Mouse (Mus musculus): ENCODE results near the gene Mfge8.
A peak's percentile ranks its signal among the peaks of the same experiment; 100 is the strongest.

Mfge8 gene

DNA sequence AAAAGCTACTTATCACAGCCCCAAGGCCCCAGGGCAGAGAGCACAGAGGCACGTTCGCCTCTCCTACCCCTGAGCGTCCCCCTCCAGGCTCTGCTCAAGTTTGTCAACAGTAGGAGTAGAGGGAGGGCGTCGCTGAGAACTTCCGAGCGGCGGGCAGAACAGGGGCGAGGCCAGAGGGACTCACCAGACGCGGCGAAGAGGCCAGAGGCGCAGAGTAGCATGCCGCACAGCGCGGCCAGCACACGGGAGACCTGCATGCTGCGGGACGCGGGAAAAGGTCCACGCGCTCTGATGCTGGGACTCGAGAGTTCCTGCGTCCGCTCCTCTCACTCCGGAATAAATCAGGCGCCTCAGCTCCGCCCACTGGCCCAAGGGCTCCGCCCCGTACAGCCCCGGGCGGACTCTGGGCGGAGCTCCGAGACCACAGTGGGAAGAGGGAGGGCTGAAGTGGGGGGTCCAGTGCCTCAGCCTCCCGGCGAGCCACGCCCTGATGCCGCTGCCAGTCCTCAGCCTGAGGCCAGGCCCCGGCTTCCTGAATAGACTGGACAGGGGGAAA, at the start of gene Mfge8:
TSS of gene Mfge8 (minus strand) at position 350 of the 556 bp plus-strand sequence.
- DNase-seq, result peak; percentile 100

DNA sequence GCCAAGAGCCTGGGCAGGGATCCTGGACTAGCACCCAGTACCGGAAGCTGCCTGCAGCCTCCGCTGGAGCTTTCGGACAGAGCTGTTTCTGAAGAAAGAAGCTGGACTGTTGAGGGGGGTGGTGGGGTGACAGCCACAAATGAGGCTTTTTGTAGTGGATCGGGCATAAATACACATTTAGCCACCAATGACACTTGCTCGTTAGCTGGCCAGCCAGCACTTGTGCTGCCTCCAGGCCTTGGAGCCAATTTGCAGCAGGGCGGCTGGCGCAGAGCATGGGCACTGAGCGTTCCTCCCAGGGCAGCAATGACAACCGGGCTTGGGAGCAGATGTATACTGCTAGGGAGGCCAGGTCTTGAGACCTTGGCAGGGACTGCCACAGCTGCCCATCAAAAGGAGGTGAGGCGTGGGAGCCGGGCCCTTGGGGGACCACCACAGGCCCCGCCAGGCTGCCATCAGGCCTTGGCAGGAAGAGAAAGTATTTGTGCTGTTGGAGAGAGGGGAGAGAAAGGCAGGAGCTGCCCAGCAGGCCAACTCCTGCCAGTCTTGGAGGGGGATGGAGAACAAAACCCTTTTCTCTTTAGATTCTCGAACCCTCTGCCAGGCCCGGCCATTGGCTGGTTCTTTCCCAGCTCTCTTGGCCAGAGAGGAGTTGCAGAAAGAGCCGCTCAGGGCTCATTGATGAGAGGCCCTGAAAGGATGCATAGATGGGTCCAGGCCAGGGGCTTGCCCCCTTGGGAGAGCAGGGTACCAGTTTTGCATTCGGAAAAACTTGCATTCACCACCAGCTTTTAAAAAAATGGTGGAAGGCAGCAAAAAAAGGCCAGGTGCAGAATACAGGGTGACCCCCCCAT, 45.9 kb upstream of the Mfge8 start:
- DNase-seq, result peak; percentile 92

DNA sequence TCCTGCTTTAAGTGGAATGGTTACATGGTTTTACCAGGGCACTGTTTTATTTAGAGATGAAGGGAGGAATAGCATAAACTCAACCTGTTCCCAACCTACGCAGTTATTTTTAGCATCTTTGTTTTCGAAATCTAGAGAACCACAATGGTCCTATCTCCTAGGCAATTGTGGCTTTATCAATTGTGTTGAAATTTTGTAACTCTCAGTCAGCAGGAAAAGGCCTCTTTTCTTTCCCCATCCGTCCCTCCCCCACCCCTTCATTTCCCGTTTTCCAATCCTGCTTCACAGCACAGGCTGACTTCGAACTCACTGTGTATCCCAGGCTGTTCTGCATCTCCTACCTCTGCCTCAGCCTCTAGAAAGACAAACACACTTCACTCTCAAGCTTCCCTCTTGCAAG, 45.1 kb upstream of the Mfge8 start:
- DNase-seq, result no peak

DNA sequence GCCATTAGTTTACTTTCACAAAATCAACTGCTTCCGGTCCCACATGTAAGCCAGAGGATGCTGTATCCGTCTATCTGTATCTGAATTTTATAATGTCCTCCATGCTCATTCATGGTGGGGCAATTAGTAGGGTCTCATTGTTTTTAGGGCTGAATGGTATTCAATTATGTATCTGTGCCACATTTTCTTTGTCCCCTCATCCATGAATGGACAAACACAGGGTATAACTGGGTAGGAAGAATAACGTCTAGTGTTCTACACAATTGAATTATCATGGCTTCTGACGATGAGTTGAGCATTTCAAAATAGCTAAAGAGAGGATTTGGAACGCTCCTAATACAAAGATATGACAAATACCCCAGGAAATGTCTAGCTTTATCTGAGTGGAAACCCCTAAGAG, 42.6 kb upstream of the Mfge8 start:
- DNase-seq, result no peak

DNA sequence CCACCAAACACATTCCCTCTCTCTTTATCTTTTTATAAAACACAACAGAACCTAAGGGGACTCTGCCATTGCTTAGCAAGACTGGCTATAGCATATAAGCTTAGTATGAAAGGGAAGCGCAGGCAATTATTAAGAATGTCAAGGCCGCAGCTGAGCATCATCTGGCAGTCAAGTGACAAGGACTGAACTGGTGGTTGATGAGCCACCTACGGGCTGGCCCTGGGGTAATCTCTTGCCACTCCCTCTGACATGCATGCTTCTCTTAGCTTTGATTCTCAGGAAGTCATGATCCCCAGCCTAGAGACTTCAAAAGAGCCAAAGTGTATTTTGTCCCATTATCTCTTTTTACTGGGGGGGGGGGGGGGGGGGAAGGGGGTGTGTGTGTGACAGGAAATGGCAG, 41.7 kb upstream of the Mfge8 start:
- DNase-seq, result no peak

DNA sequence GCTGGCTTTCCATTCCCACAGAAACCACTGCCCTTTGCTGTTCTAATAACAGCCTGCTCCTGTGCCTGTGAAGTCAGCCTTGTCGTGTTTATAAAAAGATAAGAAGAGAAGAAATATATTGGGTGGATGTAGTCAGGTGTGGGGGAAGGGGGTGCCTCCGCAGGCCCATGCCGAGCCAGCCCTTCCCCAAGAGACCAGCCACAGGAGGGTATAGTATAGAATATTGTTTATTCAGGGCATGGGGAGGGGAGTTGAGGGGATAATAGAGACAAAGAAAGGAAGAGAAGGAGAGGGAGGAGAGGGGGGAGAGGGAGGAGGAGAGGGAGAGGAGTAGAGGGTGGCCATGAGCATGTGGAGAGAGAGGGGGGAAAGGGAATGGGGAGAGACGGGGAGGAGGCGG, 40.4 kb upstream of the Mfge8 start:
- DNase-seq, result no peak

DNA sequence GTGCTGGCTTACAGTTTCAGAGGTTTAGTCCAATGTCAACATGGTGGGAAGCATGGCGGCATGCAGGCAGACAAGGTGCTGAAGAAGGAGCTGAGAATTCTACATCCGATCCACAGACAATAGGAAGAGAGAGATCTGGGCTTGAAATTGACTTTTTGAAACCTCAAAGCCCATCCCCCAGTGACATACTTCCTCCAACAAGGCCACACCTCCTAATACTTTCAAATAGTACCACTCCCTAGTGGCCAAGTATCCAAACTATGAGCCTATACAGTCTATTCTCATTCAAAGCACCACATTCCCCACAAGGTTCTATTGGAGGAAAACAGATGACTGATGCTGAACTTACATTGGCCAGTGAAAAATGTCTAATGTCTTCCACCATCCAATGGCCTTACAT, 38.7 kb upstream of the Mfge8 start:
- DNase-seq, result no peak

DNA sequence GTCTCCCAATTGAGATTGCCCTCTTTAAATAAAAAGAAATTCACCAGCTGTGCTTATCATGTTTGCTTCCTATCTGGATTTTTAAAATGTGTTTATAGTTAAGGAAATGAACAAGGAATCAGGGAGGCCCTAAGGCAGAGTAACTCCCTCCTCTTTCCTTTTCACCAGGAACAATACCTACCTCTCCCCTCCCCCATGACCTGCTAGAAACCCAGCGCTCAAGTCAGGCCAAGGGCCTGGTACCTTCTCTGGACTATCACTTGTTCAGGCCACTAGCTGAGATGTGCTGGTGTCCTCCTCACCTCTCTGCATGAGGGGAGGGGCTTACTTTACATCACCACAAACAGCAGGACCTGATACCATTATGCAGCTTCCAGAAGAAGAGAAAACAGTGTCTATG, 34.6 kb upstream of the Mfge8 start:
- no peak for DNase-seq

DNA sequence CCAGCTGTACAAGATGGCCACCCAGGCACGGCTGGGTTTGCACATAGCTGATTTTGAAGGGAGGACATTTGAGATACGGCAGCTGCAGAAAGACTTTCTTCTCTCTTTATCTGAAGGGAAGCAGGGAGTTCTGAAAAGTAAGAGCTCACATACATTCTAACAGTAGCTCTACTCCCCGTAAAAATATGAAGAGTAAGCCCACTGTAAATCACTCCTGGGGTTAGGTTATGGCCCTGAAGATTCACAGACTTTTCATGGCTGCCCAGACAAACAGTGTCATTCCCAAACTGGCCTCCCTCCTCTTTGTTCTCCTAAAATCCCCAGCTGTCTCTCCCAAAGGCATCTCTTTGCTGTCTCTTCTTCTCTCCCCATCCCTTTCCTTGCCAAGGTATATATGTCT, 24.9 kb upstream of the Mfge8 start:
- DNase-seq, result no peak

DNA sequence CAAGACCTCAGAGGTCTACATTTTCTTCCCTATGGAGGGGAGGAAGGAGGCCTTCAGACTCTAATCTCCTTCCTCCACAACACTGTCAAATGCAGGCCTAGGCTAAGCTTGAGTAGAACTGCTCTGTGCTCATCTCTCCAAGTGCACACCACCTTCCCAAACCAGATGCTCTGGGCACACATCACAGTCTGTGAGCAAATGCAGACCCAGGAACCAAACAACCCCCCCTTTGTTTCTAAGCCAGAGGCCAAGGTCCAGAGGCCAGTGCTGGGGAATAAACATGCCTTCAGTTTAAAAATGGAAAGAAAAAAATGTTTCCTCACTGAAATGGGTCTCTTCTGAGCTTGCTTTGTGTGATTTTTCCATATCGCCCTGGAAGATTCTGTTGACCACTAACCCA, 22.9 kb upstream of the Mfge8 start:
- DNase-seq, result no peak

DNA sequence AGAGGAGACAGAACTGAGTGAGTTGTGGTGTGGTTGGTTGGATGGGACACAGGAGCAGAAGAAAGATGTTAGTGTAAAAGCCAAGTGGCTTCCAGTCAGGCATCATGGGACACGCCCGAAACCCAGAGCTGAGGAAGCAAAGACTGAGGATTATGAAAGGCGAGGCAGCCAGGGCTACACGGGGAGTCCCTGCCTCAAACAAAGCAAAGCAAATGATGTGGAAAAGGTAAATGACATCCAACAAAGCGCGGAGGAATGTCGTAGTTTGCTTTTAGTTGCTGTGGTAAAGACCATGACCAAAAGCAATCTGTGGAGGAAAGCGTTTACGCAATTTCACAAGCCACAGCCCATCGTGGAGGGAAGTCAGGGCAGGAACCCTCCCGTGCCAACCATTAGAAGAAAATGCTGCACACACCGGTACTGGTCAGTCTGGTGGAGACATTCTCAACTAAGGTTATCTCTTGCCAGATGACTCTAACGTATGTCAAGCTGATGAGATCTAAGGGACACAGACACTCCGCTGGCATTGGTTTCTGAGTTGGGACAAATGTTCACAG, 18.2 kb upstream of the Mfge8 start:
- no peak for DNase-seq

DNA sequence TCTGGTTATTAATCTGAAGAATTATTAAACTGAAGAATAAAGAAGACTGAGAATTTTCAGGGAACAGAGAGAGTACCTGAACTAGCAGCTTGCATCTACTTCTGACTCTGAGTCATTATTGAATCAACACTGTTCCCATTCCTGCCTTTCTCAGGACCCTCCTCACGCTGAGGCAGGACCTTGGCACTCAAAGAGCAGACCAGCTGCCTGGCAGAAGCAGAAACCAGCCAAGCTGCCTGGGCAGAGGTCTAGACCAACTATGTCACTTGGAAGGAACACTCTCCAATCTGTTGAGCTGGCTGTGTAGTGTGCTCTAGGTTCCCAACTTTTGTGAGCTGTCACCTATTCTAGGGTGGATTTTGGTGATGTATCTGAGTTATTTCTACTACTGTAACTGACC, 10.5 kb upstream of the Mfge8 start:
- DNase-seq, result no peak

DNA sequence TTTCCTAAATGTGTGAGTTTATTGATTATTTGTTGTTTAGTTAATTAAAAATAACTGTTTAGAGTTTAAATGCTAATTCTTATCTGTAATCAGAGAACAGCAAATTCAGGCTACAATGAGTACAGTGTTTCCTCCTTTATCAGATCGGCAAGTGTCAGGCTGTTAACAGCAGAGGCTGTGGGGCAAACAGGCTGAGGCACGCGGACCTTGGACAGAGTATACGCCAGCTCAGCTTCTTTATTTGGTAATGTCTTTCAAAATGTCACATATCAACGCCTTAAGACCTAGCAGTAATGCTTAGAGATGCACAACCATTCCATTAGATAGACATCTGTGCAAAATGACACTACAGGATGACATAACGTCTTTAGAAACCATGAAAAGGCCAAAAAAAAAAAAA, 662 bp upstream of the Mfge8 start:
- DNase-seq, result peak; percentile 92

DNA sequence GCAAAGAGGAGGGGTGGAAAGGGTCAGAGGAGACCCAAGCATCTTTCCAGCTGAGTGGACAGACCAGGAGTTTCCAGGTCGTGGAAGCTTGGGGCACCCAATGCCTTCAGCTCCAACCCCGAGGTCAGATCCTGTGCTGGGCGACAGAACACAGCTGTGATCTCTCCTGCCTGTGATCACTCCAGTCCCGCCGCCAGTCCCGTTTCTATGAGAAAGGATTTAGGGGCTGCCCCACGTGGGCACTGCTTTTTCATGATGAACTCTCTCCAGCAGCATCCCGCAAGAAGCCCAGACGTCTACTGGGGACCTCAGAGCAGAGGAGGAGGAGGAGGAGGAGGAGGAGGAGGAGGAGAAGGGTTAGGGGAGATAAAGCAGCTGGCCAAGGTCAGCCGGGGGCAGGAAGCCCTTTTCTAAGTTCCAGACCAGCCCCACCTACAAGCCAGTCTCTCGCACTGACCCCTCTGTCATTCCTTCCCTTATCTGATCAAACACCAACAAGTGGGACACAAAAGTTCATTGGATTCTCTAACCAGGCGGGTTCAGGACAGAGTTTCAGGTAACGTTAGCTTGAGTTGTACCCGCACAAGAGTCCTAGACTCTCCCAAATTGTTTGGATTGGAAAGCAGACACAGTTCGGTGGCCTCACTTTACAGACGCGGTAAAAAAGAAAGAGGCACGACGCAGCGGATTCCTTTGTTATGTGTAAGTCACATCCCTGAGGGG, 768 bp downstream of the Mfge8 start:
- peak; percentile 94 for DNase-seq

DNA sequence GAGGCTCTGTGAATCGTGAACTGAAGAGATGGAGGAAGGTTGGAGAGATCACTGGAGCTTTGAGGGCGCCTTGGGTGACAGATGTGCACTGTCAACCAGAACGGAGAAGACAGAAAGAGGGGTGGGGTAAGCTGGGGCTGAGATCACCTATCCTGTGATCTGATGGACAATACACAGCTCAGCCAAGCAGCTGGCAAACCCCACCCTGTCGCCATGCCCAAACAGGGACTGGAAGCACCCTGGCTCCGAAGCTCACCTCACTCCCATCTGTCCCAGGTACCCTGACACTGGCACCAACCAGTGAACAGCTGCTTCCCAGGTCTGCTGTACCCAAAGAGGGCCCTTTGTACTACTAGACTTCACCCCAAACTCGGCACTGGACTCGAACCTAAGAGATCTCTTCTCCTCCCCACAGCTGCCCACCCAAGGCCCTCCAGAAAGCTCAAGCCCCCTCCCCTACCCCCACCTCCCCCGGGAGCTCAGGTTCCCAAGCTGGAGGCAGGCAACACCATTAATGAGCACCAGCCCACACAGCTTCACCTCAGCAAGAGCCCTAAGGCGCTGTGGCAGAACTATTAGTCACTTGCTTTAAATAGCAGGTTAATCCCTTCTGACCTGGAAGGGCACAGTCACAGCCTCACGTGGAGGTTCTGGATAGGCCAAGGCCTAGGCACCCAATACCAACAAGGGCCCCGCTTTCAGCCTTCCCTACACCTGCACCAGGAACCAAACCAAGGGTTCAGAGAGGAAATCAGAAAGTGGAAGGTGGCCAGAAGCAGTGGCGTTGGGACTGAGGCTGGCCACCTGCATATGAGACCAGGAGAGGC, 1.6 kb downstream of the Mfge8 start:
- DNase-seq, result peak; percentile 96

DNA sequence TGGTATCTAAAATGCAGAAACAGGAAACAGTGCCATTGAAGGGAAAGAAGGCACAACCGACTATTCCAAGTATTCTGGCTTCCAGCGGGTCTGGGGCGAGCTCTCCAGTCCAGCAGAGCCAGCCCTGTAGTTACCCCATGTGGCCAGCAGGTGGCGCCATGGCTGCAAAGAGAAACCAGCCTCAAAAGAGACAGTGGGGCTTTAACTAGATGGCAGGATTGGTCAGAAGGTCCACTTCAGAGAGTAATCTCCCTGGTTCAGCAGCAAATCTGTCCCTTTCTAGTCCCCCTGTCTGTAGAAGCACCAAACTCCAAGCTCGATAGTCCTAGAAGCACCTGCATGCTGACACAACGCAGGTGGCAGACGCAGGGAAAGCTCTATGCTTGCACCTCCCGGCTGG, 8.0 kb downstream of the Mfge8 start:
- peak; percentile 95 for DNase-seq

DNA sequence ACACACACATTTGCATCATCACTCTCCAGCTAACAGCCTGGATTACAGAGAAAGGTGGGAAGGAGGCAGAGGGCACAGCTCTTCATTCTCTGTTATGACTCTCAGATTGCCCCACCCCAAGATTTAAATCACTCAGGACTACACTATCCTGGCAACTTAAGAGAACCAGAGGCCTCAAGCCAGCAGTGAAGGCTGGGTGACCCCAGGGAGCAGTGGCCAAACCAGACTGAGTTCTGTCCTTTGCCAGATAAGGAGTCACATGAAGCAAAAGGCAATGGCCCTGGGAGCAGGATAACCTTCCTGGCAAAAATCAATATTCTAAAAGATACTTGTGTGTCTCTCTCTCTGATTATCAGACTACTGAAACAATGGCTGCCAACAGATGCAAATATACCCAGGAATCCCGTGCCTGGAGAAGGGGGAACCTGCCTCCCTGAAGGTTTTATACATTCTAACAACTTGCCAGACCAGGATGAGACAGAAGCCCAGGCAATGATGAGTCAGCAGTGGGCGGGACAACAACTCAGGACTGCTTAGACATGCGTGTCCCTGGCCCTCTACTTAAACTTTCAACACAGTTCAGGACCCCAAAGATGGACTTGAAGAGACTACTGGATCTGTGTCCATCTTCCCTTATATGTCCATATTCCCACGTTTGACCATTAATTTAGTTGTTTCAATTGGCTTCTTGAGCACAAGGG, 8.8 kb downstream of the Mfge8 start:
- DNase-seq, result no peak

DNA sequence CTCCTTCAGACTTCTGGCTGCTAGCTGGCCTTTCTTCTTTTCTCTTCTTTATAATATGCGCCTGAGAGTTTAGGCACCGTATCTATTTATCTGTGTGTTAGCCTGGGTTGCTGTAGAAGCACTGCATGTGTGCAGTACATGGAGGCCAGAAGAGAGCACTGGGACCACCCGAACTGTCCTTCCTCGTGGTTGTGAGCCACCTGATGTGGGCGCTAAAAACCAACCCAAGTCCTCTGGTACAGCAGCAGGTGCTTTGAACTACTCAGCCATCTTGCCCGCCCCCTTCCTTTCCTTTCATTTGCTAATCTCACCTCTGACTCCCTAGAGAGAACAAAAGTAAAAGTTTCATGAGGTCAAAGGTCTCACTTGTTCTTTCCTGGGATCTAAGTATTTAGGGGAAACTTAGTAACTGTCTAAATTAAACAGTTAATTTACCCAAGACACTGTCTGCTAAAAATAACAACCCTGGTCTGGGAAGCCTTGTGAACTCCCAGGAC, 9.5 kb downstream of the Mfge8 start:
- DNase-seq, result no peak

DNA sequence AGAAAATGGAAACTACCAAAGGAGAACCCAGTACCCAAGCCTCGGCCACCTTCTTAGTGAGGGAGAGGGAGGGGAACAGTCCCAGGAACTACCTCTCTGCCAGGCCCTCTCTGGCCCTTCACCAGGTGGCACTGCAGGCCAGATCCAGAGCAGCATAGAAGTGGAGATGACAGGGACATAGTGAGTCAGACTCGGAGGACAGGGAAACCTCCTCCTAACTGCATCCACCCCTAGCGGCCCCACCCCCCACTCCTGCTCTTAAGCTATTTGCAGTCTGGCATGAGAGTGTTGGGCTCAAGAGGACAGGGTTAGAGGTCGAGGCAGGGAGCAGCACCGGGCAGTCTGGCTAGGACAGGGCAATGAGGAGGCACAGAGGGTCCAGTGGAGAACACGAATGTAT, 15.5 kb downstream of the Mfge8 start:
- DNase-seq, result no peak

DNA sequence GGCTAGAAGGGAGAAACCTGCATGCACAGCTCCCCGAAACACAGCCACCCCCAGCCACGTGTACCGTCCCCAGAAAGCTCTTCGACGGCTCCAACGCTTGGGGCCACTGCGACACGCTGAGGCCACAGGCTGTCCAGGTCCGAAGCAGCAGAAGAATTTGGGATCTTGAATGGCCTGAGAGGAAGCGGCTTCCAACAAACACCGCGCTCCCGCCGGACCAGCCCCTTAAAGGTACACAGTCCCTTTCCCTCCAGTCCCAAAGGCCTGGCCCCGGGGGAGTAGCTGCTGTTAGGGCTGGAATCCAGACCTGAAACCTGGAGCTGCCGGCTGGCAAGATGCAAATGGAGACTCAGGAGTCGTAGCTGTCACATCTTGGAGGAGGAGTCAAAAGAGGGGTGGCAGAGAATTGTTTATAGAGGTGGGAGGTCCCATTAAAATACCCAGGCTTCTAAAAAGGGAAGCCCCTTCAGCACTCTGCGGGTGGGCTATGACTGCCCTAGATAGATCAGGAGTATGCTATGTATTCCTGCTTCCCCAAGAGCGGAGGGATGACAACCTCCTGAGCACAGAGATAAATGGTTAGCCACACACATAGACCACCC, 17.9 kb downstream of the Mfge8 start, which contains the start of gene Hapln3:
TSS of gene Hapln3 (minus strand) at position 176 of the 602 bp plus-strand sequence.
- peak; percentile 94 for DNase-seq

DNA sequence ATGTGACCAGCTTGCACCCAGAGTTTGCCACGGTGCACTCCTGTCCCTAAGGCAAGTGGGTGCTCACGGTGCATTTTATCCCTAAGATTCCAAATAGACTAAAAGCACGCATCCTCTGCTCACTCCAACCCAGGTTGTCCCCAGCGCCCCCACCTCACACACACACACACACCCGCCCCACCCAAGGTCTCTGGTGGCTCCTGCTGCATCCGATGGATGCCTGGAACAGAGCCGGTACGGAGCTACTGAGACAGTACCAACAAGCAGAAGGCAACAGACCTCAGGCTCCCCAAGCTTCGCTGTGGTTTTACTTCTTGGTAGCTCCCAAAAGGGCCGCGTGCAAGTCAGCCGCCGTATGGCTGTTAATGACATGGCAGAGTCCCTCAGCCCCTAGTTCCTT, 18.5 kb downstream of the Mfge8 start:
- no peak for DNase-seq

DNA sequence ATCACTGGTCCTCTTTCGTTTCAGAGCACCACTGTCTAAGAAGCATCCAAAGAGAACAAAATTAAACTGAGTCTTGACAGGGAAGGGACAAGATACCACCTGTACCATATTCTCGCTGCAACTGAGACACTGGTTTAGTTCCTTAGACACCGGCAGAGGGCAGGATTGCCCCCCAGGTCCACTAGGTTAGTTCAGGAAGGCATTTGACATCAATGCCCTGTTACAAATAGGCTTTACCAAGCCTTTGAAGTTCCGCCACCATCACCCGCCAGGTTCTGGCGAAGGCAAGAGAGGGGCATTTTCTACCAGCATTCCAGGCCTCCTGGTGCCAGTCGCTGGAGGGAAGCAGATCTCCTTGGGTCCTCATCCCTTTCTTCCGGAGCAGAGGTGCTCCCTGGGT, 19.0 kb downstream of the Mfge8 start:
- DNase-seq, result no peak

All from heart, adult 11 months (tissue).